Mouse (Mus musculus) intestine, embryonic 15.5 days (tissue): ENCODE results near the gene Stxbp2. TPM values are rescaled to one million over a fixed set of nuclear protein-coding genes. Genes with fewer than 3 reads are reported as not detected.
A peak's percentile ranks its signal among the peaks of the same experiment; 100 is the strongest.

ENCODE experiments used
- ATAC-seq: fragments of 200-750 bp; cut with Nextera tagmentation; 2 replicates; pipeline ENCODE4 v1.8.0; 2017; ENCODE audit warnings: moderate TSS enrichment, moderate library complexity
- H3K27ac ChIP-seq: fragments of 300-500 bp; sonication (generic); 2 replicates; pipeline ENCODE4 v1.5.1; 2015; ENCODE audit warnings: mild to moderate bottlenecking, inconsistent platforms
- H3K27me3 ChIP-seq: fragments of 300-500 bp; sonication (generic); replicated peaks from 2 replicates; pipeline ENCODE4 v1.6.1; 2015; ENCODE audit warnings: inconsistent platforms
- H3K36me3 ChIP-seq: fragments of 300-500 bp; sonication (generic); 2 replicates; pipeline ENCODE4 v1.6.1; 2015; ENCODE audit warnings: inconsistent platforms
- H3K4me1 ChIP-seq: fragments of 300-500 bp; sonication (generic); replicated peaks from 2 replicates; pipeline ENCODE4 v1.6.1; 2015; ENCODE audit warnings: inconsistent platforms
- H3K4me2 ChIP-seq: fragments of 300-500 bp; sonication (generic); replicated peaks from 2 replicates; pipeline ENCODE4 v1.6.1; 2015; ENCODE audit warnings: mild to moderate bottlenecking, inconsistent platforms
- H3K4me3 ChIP-seq: fragments of 300-500 bp; sonication (generic); replicated peaks from 2 replicates; pipeline ENCODE4 v1.5.1; 2015; ENCODE audit warnings: inconsistent platforms
- H3K9ac ChIP-seq: fragments of 300-500 bp; sonication (generic); 2 replicates; pipeline ENCODE4 v1.6.1; 2015; ENCODE audit warnings: inconsistent platforms
- H3K9me3 ChIP-seq: fragments of 300-500 bp; sonication (generic); 2 replicates; pipeline ENCODE4 v1.6.1; 2016; ENCODE audit warnings: inconsistent platforms
- WGBS: fragments of 180-500 bp; shearing (Covaris S2); methylation state at CpG from one replicate; pipeline ENCODE4 v1.1.7; 2015; 5-methylcytosine and 5-hydroxymethylcytosine counted together
- polyA plus RNA-seq: library from polyadenylated mRNA; unstranded; fragments of >200 nt; fragmentation: Nextera tagmentation; extraction: Ambion mirVana; gene quantifications from 2 replicates; pipeline ENCODE4 v1.2.1, GENCODE M21; 2015

Gene Stxbp2
- polyA plus RNA-seq, 1 experiment from 2014 or later: 110 TPM

DNA sequence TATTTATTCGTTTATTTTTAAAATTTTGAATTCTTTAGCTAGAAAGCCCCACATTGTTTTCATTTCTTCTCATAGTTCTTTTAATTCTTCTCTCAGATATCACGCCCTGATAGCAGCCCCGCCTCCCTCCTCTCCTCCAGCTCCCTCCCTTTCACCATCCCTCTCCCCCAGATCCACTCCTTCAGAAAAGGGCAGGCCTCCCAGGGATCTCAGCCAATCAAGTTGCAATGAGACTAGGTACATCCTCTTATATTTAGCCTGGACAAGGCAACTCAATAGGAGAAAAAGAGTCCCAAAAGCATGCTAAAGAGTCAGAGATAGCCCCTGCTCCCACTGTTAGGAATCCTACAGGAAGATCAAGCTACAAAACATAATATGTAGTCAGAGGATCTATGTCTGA lies 43.9 kb downstream of the Stxbp2 start:
- Histone ChIP-seq H3K4me3 (no peak overlapping the region), H3K36me3 (peaks cover 8% of the 10 kb centered on the region), H3K4me1 (peaks cover 7% of the 10 kb centered on the region), H3K27me3 (no peaks in the 10 kb centered on the region), H3K4me2 (no peak overlapping the region), H3K9me3 (no peaks in the 10 kb centered on the region), H3K9ac (no peak overlapping the region), H3K27ac (no peak overlapping the region)
- WGBS: 58% methylated on average over 3 of the region's 3 CpGs
- no peak for ATAC-seq

DNA sequence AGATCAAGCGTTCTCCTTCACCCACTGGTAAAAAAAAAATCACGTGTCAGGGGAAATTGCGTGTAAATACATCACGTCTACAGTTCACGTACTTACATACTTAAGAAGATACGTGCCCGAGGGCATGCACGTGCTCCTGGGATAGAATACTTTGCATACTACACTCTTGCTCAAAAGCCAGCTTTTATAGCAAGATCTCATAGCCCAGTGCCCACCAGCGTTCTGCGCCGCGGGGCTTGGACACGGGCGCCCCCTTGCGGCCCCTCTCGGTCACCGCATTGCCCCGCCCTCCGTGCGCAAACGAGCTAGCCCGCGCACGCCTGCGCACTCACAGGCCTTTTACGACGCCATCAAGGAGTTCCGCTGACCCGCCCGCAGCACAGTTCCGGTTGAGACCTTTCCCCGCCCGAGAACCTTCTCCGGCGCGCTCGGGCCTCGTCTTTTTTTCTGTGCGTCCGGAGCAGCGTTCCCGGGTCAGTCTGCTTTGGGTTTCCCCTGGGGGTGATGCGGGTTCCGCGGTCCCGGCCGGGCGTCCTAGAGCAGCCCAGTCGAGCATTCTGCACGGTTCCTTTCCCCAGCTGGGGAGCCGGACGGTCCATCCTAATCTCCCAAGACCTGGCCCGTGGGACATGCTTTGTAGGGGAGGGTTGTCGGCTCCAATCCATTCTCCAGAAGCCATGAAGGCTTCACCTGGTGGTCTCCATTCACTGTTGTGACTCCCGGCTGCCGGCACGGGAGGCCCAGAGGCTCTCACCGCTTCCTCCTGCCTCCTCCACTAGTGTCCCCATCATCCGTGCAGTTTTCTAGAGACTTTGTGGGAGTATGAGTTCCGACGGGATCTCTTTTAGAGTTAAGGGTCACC lies 45.6 kb downstream of the Stxbp2 start, which contains the start of gene Trappc5:
TSS of gene Trappc5 (plus strand) at position 169 of the 862 bp plus-strand sequence.
- WGBS: 1% methylated on average over 61 of the region's 61 CpGs
- H3K9me3 ChIP-seq: no peaks in the 10 kb centered on the region
- H3K27ac ChIP-seq: peak within 1 kb of the TSS; percentile 95
- H3K4me1 ChIP-seq: peaks cover 7% of the 10 kb centered on the region
- peak within 1 kb of the TSS; percentile 88 for H3K9ac ChIP-seq
- no peaks in the 10 kb centered on the region for H3K27me3 ChIP-seq
- H3K4me3 ChIP-seq: peak within 1 kb of the TSS; percentile 77
- peak; percentile 92 for ATAC-seq
- peaks cover 14% of the 10 kb centered on the region for H3K36me3 ChIP-seq
- peak within 1 kb of the TSS; percentile 75 for H3K4me2 ChIP-seq

DNA sequence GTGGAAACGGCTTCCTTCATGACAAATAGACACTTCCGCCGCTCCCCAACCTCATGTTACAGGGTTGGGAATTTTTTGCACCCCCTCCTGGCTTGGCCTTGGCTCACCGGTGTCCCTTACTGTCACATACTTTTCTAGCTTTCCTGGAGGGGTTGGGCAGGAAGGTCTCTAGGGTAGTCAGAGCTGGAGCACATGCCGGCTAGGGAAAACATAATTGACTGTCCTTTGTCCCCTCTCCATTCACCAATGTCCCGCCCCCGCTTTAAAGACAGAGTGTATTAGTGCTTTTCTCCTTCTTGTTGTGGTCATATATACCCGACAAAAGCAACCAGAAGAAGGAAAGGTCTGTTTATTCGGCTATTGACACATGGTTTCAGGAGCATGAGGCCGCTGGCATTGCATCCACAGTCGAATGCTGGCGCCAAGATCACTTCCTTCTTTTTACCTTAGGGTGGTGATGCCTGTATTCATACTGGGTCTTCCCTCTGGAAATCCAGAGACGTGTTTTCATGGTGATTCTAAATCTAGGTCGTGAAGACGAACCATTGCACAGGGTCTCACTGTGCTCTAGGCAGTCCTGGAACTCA lies 46.3 kb downstream of the Stxbp2 start:
- Histone ChIP-seq H3K9me3 (no peaks in the 10 kb centered on the region), H3K27me3 (no peaks in the 10 kb centered on the region), H3K9ac (peak overlapping the region; percentile 88), H3K27ac (peak overlapping the region; percentile 95), H3K4me1 (peaks cover 7% of the 10 kb centered on the region), H3K36me3 (peaks cover 14% of the 10 kb centered on the region), H3K4me2 (peak overlapping the region; percentile 75), H3K4me3 (peak overlapping the region; percentile 77)
- WGBS: 3% methylated on average over 15 of the region's 15 CpGs
- peak; percentile 29 for ATAC-seq

DNA sequence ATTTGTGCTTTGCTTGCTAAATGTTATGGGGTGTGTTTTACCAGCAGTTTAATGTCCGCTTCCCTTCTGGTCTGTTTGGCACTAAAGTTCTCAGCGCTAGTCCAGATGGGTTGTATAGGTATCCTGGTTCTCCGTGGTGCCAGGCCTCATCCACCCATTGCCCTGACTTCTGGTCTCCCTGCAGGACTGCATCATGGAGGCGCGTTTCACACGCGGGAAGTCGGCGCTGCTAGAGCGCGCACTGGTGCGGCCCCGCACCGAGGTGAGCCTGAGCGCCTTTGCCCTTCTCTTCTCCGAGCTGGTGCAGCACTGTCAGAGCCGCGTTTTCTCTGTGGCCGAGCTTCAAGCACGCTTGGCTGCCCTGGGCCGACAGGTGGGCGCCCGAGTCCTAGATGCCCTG lies 48.1 kb downstream of the Stxbp2 start:
- no peak overlapping the region for H3K4me3 ChIP-seq

DNA sequence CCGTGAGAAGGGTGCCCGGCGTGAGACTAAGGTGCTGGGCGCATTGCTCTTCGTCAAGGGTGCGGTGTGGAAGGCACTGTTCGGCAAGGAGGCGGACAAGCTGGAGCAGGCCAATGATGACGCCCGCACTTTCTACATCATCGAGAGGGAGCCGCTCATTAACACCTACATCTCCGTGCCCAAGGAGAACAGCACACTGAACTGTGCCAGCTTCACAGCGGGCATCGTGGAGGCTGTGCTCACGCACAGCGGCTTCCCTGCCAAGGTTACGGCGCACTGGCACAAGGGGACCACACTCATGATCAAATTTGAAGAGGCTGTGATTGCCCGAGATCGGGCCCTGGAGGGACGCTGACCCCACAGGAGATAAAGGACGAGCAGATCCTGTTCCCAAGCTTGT lies 48.5 kb downstream of the Stxbp2 start:
- H3K36me3 ChIP-seq: peaks cover 14% of the 10 kb centered on the region
- H3K27me3 ChIP-seq: no peaks in the 10 kb centered on the region
- WGBS: 96% methylated on average over 23 of the region's 23 CpGs
- no peaks in the 10 kb centered on the region for H3K9me3 ChIP-seq
- peaks cover 7% of the 10 kb centered on the region for H3K4me1 ChIP-seq
- no peak overlapping the region for H3K27ac ChIP-seq
- H3K4me3 ChIP-seq: no peak overlapping the region
- no peak for ATAC-seq
- H3K4me2 ChIP-seq: no peak overlapping the region
- H3K9ac ChIP-seq: no peak overlapping the region

More for the DNA sequence above, 48.1 kb downstream of the Stxbp2 start:
- Histone ChIP-seq H3K9me3 (no peaks in the 10 kb centered on the region), H3K4me1 (peaks cover 7% of the 10 kb centered on the region), H3K36me3 (peaks cover 14% of the 10 kb centered on the region), H3K27me3 (no peaks in the 10 kb centered on the region), H3K9ac (no peak overlapping the region), H3K27ac (no peak overlapping the region), H3K4me2 (no peak overlapping the region)
- 98% methylated on average over 22 of the region's 23 CpGs for WGBS
- ATAC-seq: no peak

DNA sequence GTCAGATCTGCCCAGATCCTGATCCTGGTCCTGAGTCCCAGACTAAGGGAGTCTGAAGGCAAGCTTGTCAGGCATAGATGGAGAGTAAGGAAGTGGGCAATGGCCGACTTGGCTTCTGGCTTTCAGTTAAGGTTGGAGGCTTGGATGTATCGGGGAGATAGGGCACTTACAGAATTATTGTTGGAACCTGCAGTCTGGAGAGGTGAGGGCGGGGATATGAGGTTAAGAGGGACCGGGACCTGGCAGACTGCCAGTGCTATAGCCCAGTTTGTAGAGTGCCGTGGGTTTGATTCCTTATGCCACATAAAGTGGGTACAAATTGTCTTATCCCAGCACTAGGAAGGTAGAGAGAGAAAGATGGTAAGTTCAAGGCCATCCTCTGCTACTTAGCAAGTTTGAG lies 48.9 kb downstream of the Stxbp2 start:
- Histone ChIP-seq H3K4me1 (peaks cover 7% of the 10 kb centered on the region), H3K36me3 (peaks cover 14% of the 10 kb centered on the region), H3K9me3 (no peaks in the 10 kb centered on the region), H3K9ac (no peak overlapping the region), H3K27ac (no peak overlapping the region), H3K27me3 (no peaks in the 10 kb centered on the region), H3K4me2 (no peak overlapping the region), H3K4me3 (no peak overlapping the region)
- WGBS: 83% methylated on average over 5 of the region's 5 CpGs
- ATAC-seq: no peak

DNA sequence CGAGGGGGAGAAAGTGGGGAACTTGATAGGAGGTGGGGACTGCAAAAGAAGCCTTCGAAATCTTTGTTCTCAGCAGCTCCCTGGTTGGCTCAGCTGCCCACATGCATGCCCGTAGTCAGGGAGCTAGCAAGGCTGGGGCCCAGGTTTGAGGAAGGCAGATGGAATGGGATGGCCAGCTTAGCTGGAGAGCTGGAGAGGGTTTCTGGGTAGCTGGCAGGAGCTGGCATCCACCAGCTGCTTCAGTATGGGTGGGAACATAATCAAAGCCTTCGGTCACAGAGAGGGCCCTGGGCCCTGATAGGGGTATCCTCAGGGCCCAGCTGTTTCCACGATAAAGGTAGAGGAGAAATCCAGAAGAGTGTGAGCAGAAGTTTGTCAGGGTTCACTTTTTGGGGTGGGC lies 51.7 kb downstream of the Stxbp2 start:
- WGBS: 95% methylated on average over 5 of the region's 5 CpGs
- Histone ChIP-seq H3K9ac (no peak overlapping the region), H3K4me3 (no peak overlapping the region), H3K4me2 (no peak overlapping the region), H3K9me3 (no peaks in the 10 kb centered on the region), H3K27ac (no peak overlapping the region), H3K4me1 (peaks cover 5% of the 10 kb centered on the region), H3K36me3 (peaks cover 14% of the 10 kb centered on the region), H3K27me3 (no peaks in the 10 kb centered on the region)
- no peak for ATAC-seq

DNA sequence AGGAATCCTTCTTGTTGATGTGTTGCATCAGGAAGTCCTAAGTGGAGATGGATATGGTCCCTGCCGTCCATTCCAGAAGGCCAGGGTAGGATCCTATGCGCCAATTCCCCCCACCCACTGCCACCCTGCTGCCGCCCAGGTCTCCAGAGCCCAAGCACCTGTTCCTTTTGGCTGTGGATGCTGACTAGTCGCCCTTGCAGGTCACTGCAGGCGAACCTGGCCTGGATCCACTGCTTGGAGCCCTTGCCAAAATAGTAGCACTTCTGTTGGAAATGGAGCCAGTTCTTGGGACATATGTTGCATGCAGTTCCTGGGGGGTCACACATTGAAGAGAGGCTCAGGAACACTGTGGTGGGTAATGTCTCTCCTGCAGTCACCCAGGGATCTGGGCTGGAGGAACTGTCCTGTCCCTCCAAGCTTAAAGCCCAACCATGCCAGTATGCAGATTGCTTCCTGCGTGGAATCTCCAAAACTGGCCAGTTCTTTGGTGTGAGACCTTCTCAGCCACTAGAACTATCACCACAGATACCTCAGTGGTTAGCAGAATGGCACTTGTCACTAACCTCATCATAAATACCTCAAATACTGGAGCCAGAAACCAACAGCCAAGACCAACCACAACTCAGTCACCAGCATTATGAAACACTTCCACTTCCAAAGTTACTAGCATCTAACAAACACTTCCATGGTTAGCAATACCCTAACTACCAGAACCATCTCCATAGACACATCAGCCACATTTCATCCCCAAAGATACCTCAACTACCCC lies 52.8 kb downstream of the Stxbp2 start:
- Histone ChIP-seq H3K9ac (no peak overlapping the region), H3K9me3 (no peaks in the 10 kb centered on the region), H3K4me1 (no peaks in the 10 kb centered on the region; the same call in 1 of the 2 replicates), H3K27ac (no peak overlapping the region), H3K4me3 (no peak overlapping the region), H3K36me3 (peaks cover 14% of the 10 kb centered on the region), H3K4me2 (no peak overlapping the region), H3K27me3 (no peaks in the 10 kb centered on the region)
- no peak for ATAC-seq
- 79% methylated on average over 6 of the region's 6 CpGs for WGBS

DNA sequence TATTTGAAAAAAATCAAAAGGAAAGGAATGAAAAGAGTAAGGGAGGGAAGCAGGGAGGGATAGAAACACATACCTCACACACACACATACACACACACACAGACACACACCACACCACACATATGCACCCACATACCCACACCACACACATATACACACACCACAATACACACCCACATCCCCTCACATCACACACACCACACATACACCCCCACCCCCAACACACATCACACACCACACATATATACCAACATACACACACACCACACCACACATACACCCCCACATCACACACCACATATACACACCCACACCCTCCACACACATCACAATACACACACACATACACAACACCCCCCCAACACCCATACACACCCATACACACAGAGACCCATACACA lies 53.8 kb downstream of the Stxbp2 start:
- no peak overlapping the region for H3K4me3 ChIP-seq
- H3K4me2 ChIP-seq: no peak overlapping the region
- ATAC-seq: no peak
- H3K27ac ChIP-seq: no peak overlapping the region
- H3K27me3 ChIP-seq: no peaks in the 10 kb centered on the region
- no peaks in the 10 kb centered on the region for H3K9me3 ChIP-seq
- H3K36me3 ChIP-seq: peaks cover 6% of the 10 kb centered on the region
- no peak overlapping the region for H3K9ac ChIP-seq
- H3K4me1 ChIP-seq: no peaks in the 10 kb centered on the region; the same call in 1 of the 2 replicates

DNA sequence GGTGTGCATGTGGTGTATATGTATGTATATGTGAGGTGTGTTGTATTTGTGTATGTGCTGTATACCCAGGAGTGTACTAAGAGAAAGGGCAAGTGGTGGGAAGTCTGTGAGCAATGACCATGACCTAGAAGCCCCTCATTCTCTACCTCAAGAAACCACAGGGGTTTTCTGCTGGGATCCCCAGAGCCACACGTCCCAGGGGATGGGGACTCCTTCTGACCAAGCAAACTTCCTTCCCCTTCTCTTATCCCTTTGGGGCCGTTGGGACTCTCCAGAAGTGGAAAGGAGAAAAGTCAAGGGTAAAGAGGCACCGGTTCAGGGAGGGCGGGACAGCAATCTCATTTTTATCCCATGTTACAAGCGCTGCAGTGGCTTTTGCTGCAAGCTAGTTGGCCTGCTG lies 54.7 kb downstream of the Stxbp2 start:
- no peaks in the 10 kb centered on the region; the same call in 1 of the 2 replicates for H3K36me3 ChIP-seq
- no peaks in the 10 kb centered on the region for H3K27me3 ChIP-seq
- no peak overlapping the region for H3K4me2 ChIP-seq
- 67% methylated on average over 5 of the region's 5 CpGs for WGBS
- H3K4me3 ChIP-seq: no peak overlapping the region
- no peaks in the 10 kb centered on the region for H3K9me3 ChIP-seq
- no peaks in the 10 kb centered on the region for H3K4me1 ChIP-seq
- no peak overlapping the region for H3K9ac ChIP-seq
- no peak overlapping the region for H3K27ac ChIP-seq
- ATAC-seq: no peak

DNA sequence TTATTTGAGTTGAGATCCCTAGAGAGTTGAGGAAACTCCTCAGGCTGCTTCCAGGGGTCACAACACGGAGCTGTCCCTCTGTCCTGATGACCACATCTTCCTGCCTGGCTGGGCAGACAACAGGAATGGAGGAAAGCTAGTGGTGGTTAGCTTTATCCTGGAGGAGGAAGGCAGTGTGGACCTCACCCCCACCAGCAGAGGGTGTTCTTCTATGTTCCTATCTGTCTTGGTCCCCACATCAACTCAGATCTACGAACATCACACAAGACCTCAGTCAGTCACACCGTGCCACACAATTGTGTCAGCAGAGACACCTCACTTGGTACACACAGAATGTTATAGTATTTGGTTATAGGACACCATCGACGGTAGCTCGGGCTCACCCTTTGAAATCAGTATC lies 56.8 kb downstream of the Stxbp2 start:
- H3K4me1 ChIP-seq: no peaks in the 10 kb centered on the region
- H3K27me3 ChIP-seq: no peaks in the 10 kb centered on the region
- H3K4me2 ChIP-seq: no peak overlapping the region
- 71% methylated on average over 6 of the region's 6 CpGs for WGBS
- no peak overlapping the region for H3K27ac ChIP-seq
- no peak overlapping the region for H3K9ac ChIP-seq
- no peaks in the 10 kb centered on the region for H3K9me3 ChIP-seq
- ATAC-seq: no peak
- H3K4me3 ChIP-seq: no peak overlapping the region
- H3K36me3 ChIP-seq: no peaks in the 10 kb centered on the region

DNA sequence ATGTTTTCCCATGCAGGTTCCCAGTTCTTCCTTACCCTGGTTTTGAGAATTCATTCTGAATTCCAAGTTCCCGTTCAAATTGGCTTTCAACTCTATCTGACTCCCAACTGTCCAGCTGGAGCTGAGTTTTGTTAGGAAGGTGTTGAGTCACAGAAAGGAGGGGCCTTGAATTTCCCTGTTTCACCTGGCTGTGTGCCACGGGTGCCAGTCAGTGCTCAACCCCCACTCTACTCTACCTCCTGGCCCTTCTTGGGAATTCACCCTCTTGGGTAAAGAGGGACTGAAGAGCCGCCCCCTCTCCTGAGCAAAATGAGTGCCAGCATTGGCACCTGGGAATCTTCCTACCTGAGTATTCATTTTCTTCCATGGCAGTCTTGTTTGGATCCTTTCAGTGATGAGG lies 60.0 kb downstream of the Stxbp2 start:
- Histone ChIP-seq H3K27ac (no peak overlapping the region), H3K4me1 (no peaks in the 10 kb centered on the region), H3K4me2 (no peak overlapping the region), H3K27me3 (no peaks in the 10 kb centered on the region), H3K36me3 (no peaks in the 10 kb centered on the region), H3K4me3 (no peak overlapping the region), H3K9me3 (no peaks in the 10 kb centered on the region), H3K9ac (no peak overlapping the region)
- 71% methylated on average over 3 of the region's 3 CpGs for WGBS
- ATAC-seq: no peak
